Mouse (Mus musculus) heart, postnatal 0 days (tissue): ENCODE measurements around the gene Gm21985.

Experiments used
- CTCF ChIP-seq: IDR thresholded peaks from 2 replicates; pipeline ENCODE4 v1.5.1; 2016; ENCODE audit warnings: antibody characterized with exemption, control low read depth, low read depth
- EP300 ChIP-seq: IDR thresholded peaks from 2 replicates; pipeline ENCODE4 v1.6.1; 2016; ENCODE audit warnings: antibody characterized with exemption, low read depth

GRCm38 (mm10) chr2:112367726-112368673 is 101.9 kb downstream of the Gm21985 start, which contains the start of gene Emc4:
- TF ChIP-seq CTCF (no peak), EP300 (no peak)
